Mouse (Mus musculus): ENCODE results near the gene Ccdc60. TPM values are rescaled to one million over a fixed set of nuclear protein-coding genes. Genes with fewer than 3 reads are reported as not detected.

The Ccdc60 gene
- polyA plus RNA-seq (2017; shearing (Covaris generic)): not detected

GRCm38 (mm10) chr5:116288849-116289570 lies at the start of gene Ccdc60:
Gene Ccdc60, minus strand, starts transcription at chr5:116288985.

GRCm38 (mm10) chr5:116083081-116083480 lies 205.7 kb downstream of the Ccdc60 start, which contains the start of gene Tmem233:
Gene Tmem233, minus strand, starts transcription at chr5:116083244.

Other genes starting within 250 kb of the Ccdc60 start
- gene Tmem233, start 205.7 kb downstream of the Ccdc60 start, polyA plus RNA-seq (2017; shearing (Covaris generic)): not detected
- not detected for gene Hspb8, start 133.9 kb upstream of the Ccdc60 start, polyA plus RNA-seq (2017; shearing (Covaris generic))

All from naive thymus-derived CD4-positive, alpha-beta T cell, adult 5 months (primary cell).